Mouse (Mus musculus): ENCODE measurements around the gene B3gnt2.

GRCm38 (mm10) chr11:22885350-22885749 is 24.6 kb upstream of the B3gnt2 start:
- no peak for TF ChIP-seq CTCF (IDR thresholded peaks at IDR 0.05; ENCODE audit: extremely low read depth, insufficient read length, insufficient replicate concordance, low read depth, low read length)
- no peak for TF ChIP-seq POLR2A (IDR thresholded peaks at IDR 0.05; ENCODE audit: low read depth, low read length)

Data from small intestine, adult 2 months (tissue).